Mouse (Mus musculus) ES-E14 (cell line): ENCODE results near the gene Kcnmb3.

Experiments used
- CHD2 ChIP-seq: IDR thresholded peaks from 2 replicates; pipeline ENCODE4 v1.6.1; 2014; ENCODE audit warnings: mild to moderate bottlenecking, low read depth, low read length, inconsistent platforms
- HCFC1 ChIP-seq: IDR thresholded peaks from 2 replicates; pipeline ENCODE4 v1.6.1; 2012; ENCODE audit warnings: low read length, inconsistent platforms, borderline replicate concordance; ENCODE audit not compliant: insufficient read depth
- MAFK ChIP-seq: IDR thresholded peaks from 2 replicates; pipeline ENCODE4 v1.6.1; 2014; ENCODE audit warnings: mild to moderate bottlenecking, low read depth, low read length, inconsistent platforms; ENCODE audit not compliant: insufficient read depth
- ZC3H11A ChIP-seq: IDR thresholded peaks from 2 replicates; pipeline ENCODE4 v1.6.1; 2012; ENCODE audit warnings: low read depth, mild to moderate bottlenecking, inconsistent platforms, low read length, borderline replicate concordance

DNA sequence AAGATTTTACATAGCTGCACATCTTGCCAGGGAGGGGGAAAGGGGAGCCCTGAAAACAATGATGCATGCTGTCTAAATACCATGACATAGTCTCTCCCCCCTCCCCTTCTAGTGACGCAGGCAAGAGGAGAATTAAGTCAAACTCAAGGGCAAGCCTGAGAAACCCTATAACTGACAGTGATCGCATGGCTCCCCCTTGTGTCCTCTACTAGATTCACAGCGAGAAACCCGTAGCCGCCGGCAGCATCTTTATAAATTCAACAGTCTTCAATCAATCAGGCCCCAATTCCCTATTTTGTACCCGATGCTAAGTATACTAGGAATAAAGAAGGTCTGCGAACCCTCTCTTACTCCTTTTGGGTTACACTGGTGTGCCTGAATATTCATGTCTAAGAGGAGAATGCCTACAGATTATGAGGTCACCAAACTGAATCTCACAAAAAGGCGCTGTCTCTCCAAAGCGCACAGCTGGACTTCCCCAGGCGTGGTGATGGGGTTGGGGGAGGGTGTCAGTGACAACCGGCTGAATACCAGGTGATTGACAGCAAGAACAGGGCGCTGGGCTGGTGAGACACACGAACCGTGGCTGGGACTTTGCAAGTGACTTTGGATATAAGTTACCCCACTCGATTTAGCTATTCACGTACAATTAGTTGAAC lies 16.8 kb upstream of the Kcnmb3 start:
- TF ChIP-seq CHD2, result no peak
- TF ChIP-seq ZC3H11A, result peak; percentile 59
- no peak for TF ChIP-seq HCFC1
- TF ChIP-seq MAFK, result no peak
